9 mouse cellular contexts compared by ENCODE assay signal in genomic region chr17:27071630-27072029, GRCm38 (mm10). TPM values are rescaled to one million over a fixed set of nuclear protein-coding genes. Genes with fewer than 3 reads are reported as not detected.
DNase-seq lines count a peak whose midpoint lies in the region; ATAC-seq and TF ChIP-seq lines count a peak whose summit lies in the region.
"Had no signal": no experiment of that assay in that cellular context is flagged by ENCODE, and none has a peak within 500 bp of the region (broad histone marks: within the 10 kb centered on the region; RNA-seq: fewer than 3 reads in every experiment).

No protein-coding gene starts in this region.

- H3K36me3 ChIP-seq in forebrain, embryonic 10.5 days (replicated peaks): no peaks in the 10 kb centered on the region
- H3K36me3 ChIP-seq in forebrain, embryonic 12.5 days (replicated peaks): no peaks in the 10 kb centered on the region
- no peaks in the 10 kb centered on the region for H3K36me3 ChIP-seq in liver, adult 2 months (ENCODE audit: control insufficient read depth, insufficient read depth, low read length)
- no peaks in the 10 kb centered on the region for H3K36me3 ChIP-seq in liver, embryonic 11.5 days (ENCODE audit: control insufficient read depth, insufficient read depth, low read length)
- H3K36me3 ChIP-seq: liver, embryonic 15.5 days had no signal

- H3K4me3 ChIP-seq in forebrain, embryonic 10.5 days: no peak overlapping the region
- H3K4me3 ChIP-seq in forebrain, embryonic 12.5 days (replicated peaks): no peak overlapping the region
- no peak overlapping the region for H3K4me3 ChIP-seq in liver, adult 2 months (ENCODE audit: insufficient read depth, low read depth, low read length)
- no peak overlapping the region for H3K4me3 ChIP-seq in liver, embryonic 11.5 days (ENCODE audit: low read depth, low read length)
- H3K4me3 ChIP-seq: liver, embryonic 15.5 days had no signal

- no peak overlapping the region for H3K27ac ChIP-seq in forebrain, embryonic 10.5 days
- no peak overlapping the region for H3K27ac ChIP-seq in forebrain, embryonic 12.5 days
- no peak overlapping the region for H3K27ac ChIP-seq in liver, adult 2 months (replicated peaks; ENCODE audit: insufficient read depth, low read depth, low read length)
- no peak overlapping the region for H3K27ac ChIP-seq in liver, embryonic 11.5 days (ENCODE audit: low read depth, low read length)
- H3K27ac ChIP-seq: liver, embryonic 15.5 days had no signal

- 46% methylated on average over 6 of the region's 6 CpGs for WGBS in forebrain, embryonic 10.5 days
- WGBS in forebrain, embryonic 12.5 days: 43% methylated on average over 6 of the region's 6 CpGs
- 44% methylated on average over 6 of the region's 6 CpGs for WGBS in liver, adult 2 months
- 46% methylated on average over 6 of the region's 6 CpGs for WGBS in liver, embryonic 11.5 days

- H3K79me2 ChIP-seq in liver, adult 2 months (ENCODE audit: control insufficient read depth, insufficient read depth, low read length): no peaks in the 10 kb centered on the region

- H3K9ac ChIP-seq in forebrain, embryonic 12.5 days: no peak overlapping the region
- H3K9ac ChIP-seq in liver, adult 2 months (ENCODE audit: low read depth, low read length): no peak overlapping the region
- H3K9ac ChIP-seq in liver, embryonic 11.5 days (ENCODE audit: low read depth, low read length): no peak overlapping the region
- H3K9ac ChIP-seq: liver, embryonic 15.5 days had no signal

- no peak for TF ChIP-seq POLR2A in liver, adult 2 months (IDR thresholded peaks at IDR 0.05; ENCODE audit: extremely low read depth, insufficient read depth, low read length)

- no peaks in the 10 kb centered on the region for H3K9me3 ChIP-seq in forebrain, embryonic 10.5 days
- H3K9me3 ChIP-seq in forebrain, embryonic 12.5 days: no peaks in the 10 kb centered on the region
- H3K9me3 ChIP-seq in liver, embryonic 11.5 days (ENCODE audit: control insufficient read depth, low read length): no peaks in the 10 kb centered on the region
- H3K9me3 ChIP-seq: liver, embryonic 15.5 days had no signal

- ATAC-seq in forebrain, embryonic 12.5 days (ENCODE audit: low FRiP score): no peak
- no peak for ATAC-seq in liver, embryonic 11.5 days (replicated peaks; ENCODE audit: low FRiP score)
- peak; percentile 82; the same call in 1 of the 2 replicates for ATAC-seq in cerebellum, adult (ENCODE audit: insufficient number of reproducible peaks, low FRiP score, low TSS enrichment)

- peak; percentile 45 for DNase-seq in forebrain, embryonic 10.5 days (ENCODE audit: extremely low spot score, low spot score)
- DNase-seq in liver, adult 2 months (ENCODE audit: extremely low read depth, low read depth, low spot score): no peak
- no peak for DNase-seq in liver, embryonic 11.5 days (ENCODE audit: low spot score)
- DNase-seq in lung, postnatal 25 days (ENCODE audit: low spot score): peak; percentile 38
- DNase-seq in urinary bladder, postnatal 4 days (ENCODE audit: low spot score in 2 of 2): no peak
- no peak for DNase-seq in Muller cell, postnatal 12 days (ENCODE audit: inconsistent ontology term)

- H3K4me1 ChIP-seq in forebrain, embryonic 10.5 days: peaks cover 23% of the 10 kb centered on the region
- H3K4me1 ChIP-seq in forebrain, embryonic 12.5 days: peaks cover 10% of the 10 kb centered on the region; the same call in 1 of the 2 replicates
- H3K4me1 ChIP-seq in liver, adult 2 months (ENCODE audit: control insufficient read depth, insufficient read depth, low read length): no peaks in the 10 kb centered on the region
- peaks cover 13% of the 10 kb centered on the region for H3K4me1 ChIP-seq in liver, embryonic 11.5 days (replicated peaks; ENCODE audit: control insufficient read depth, insufficient read depth, low read length)

- no peak overlapping the region for H3K4me2 ChIP-seq in forebrain, embryonic 12.5 days
- H3K4me2 ChIP-seq in liver, embryonic 11.5 days: no peak overlapping the region
- H3K4me2 ChIP-seq: liver, embryonic 15.5 days had no signal

- peak; percentile 59 for TF ChIP-seq CTCF in liver, adult 2 months (IDR thresholded peaks at IDR 0.05; ENCODE audit: low read depth, low read length)

- H3K27me3 ChIP-seq in forebrain, embryonic 10.5 days (ENCODE audit: poor library complexity, severe bottlenecking): no peaks in the 10 kb centered on the region
- no peaks in the 10 kb centered on the region for H3K27me3 ChIP-seq in forebrain, embryonic 12.5 days
- H3K27me3 ChIP-seq in liver, adult 2 months (ENCODE audit: control insufficient read depth, insufficient read depth, low read length): no peaks in the 10 kb centered on the region
- H3K27me3 ChIP-seq in liver, embryonic 11.5 days (replicated peaks; ENCODE audit: control insufficient read depth, insufficient read depth, low read length): peaks cover 2% of the 10 kb centered on the region; the same call in 1 of the 2 replicates
- H3K27me3 ChIP-seq: liver, embryonic 15.5 days had no signal

RNA-seq across cellular contexts. Expression of gene Itpr3, which starts 14.5 kb away (rescaled TPM):
- polyA plus RNA-seq in forebrain, embryonic 10.5 days (2016; fragmentation: Nextera tagmentation; extraction: Ambion mirVana): 1.6 TPM in 2 replicates
- 1.6 and 3.3 TPM in 2 replicates for polyA plus RNA-seq in forebrain, embryonic 12.5 days (2016; fragmentation: Nextera tagmentation; extraction: Ambion mirVana)
- total RNA-seq in liver, adult 2 months (2014; rRNA removed): 1.1 and 1.5 TPM in 2 replicates
- 0.76 and 1.0 TPM in 2 replicates for polyA plus RNA-seq in liver, adult 2 months (2012; rRNA removed)
- polyA plus RNA-seq in liver, embryonic 11.5 days (2014; fragmentation: Nextera tagmentation; extraction: Ambion mirVana): 1.8 and 2.0 TPM in 2 replicates

RNA-seq across cellular contexts. Expression of gene Bak1, which starts 42.8 kb away (rescaled TPM):
- 3.1 and 3.4 TPM in 2 replicates for polyA plus RNA-seq in forebrain, embryonic 10.5 days (2016; fragmentation: Nextera tagmentation; extraction: Ambion mirVana)
- polyA plus RNA-seq in forebrain, embryonic 12.5 days (2016; fragmentation: Nextera tagmentation; extraction: Ambion mirVana): 3.0 and 3.1 TPM in 2 replicates
- 5.1 and 5.6 TPM in 2 replicates for total RNA-seq in liver, adult 2 months (2014; rRNA removed)
- 21.6 and 23.1 TPM in 2 replicates for polyA plus RNA-seq in liver, adult 2 months (2012; rRNA removed)
- 10.8 and 11.3 TPM in 2 replicates for polyA plus RNA-seq in liver, embryonic 11.5 days (2014; fragmentation: Nextera tagmentation; extraction: Ambion mirVana)

Comparison
In these comparisons a context has a peak if more than half of its experiments do, and no peak if none do; other contexts are left out.
1. DNase-seq: peak in forebrain, embryonic 10.5 days (single experiment) and lung, postnatal 25 days (single experiment); none in liver, adult 2 months (single experiment), liver, embryonic 11.5 days (single experiment), urinary bladder, postnatal 4 days (0 of 2) and Muller cell, postnatal 12 days (single experiment).